Mouse (Mus musculus) brain, embryonic 14.5 days (tissue): ENCODE data around the gene Sdk1. TPM values are rescaled to one million over a fixed set of nuclear protein-coding genes. Genes with fewer than 3 reads are reported as not detected.

Source experiments
- DNase-seq: peaks from one replicate; pipeline ENCODE4 v3.0.0-alpha.2; 2011; ENCODE audit warnings: low read depth
- CTCF ChIP-seq: fragments of 200-500 bp; IDR thresholded peaks from 2 replicates; pipeline ENCODE4 v1.5.1; 2012; ENCODE audit warnings: inconsistent platforms, mild to moderate bottlenecking, moderate library complexity, borderline replicate concordance; ENCODE audit not compliant: insufficient read depth, insufficient read length; ENCODE audit errors: extremely low read depth
- POLR2A ChIP-seq: fragments of 200-500 bp; IDR thresholded peaks from 2 replicates; pipeline ENCODE4 v1.6.1; 2012; ENCODE audit warnings: mild to moderate bottlenecking, inconsistent platforms, borderline replicate concordance; ENCODE audit not compliant: poor library complexity, insufficient read depth, insufficient read length, severe bottlenecking; ENCODE audit errors: extremely low read depth
- polyA plus RNA-seq: library from polyadenylated mRNA; depleted of rRNA; stranded (reverse); fragments of >200 nt; gene quantifications from 2 replicates; pipeline ENCODE4 v1.2.3, GENCODE M21; 2012

The Sdk1 gene
- polyA plus RNA-seq, 1 experiment, result 7.3 TPM

DNA sequence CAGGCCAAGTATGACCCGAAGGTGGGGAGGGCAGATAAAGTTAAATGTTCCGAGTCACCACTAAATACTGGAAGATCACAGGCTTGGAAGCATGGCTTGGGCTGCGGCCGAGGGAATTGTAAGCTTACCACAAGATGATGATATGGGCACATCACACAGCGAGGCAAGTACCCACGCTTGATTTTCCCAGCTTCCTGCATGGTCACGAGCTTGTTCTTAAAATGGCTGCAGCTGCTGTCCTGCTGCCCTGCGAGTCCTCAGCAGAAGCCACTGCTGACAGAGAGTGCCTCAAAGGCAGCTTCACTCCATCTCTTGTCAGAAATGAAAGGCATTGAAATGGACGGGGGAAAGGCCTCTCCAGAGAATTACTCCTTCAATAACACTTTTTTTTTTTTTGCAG lies 697.7 kb downstream of the Sdk1 start:
- peak; percentile 15 for DNase-seq
- TF ChIP-seq CTCF, result no peak
- TF ChIP-seq POLR2A, result no peak

DNA sequence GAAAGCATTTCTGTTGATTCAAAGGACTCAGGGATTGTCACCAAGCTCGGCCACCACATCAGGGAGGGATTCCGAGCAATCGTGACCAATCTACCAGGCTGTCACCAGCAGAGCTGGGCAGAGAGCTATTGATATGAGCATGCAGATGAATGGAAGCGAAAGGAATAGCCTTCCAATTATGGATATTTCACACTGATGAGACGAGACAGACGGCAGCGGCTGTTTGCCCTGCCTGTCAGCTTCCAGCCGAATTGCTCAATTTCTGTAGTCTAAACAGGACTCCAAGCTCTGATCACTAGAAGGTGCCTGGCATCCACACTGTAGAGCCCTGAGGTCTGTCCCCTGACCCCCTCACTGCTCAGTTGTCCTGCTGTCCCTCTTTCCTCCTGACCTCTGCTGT lies 699.3 kb downstream of the Sdk1 start:
- TF ChIP-seq POLR2A (no peak), CTCF (no peak)
- DNase-seq, result no peak

- DNase-seq, result peak; percentile 49
- TF ChIP-seq CTCF (no peak), POLR2A (no peak)
Measured at GRCm38 (mm10) chr5:141950791-141951190, 709.5 kb downstream of the Sdk1 start.

DNA sequence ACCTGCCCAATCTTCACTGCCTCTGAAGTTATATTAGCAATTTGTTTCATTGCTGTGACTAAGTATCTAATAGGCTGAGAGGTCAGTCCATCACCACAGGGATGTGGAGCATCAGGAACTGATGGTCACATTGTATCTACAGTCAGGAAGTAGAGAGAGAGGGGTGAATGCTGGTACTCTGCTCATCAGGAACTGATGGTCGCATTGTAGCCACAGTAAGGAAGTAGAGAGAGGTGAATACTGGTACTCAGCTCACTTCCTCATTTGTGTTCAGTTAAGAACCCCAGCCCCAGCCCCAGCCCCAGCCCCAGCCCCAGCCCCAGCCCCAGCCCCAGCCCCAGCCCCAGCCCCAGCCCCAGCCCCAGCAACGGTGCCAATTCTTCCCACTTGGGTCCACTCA lies 711.0 kb downstream of the Sdk1 start:
- DNase-seq, result no peak

GRCm38 (mm10) chr5:141952708-141953490 lies 711.6 kb downstream of the Sdk1 start:
- no peak for DNase-seq

More for the DNA sequence above, 711.0 kb downstream of the Sdk1 start:
- TF ChIP-seq POLR2A (no peak), CTCF (no peak)

GRCm38 (mm10) chr5:141971071-141971470 lies 729.8 kb downstream of the Sdk1 start:
- DNase-seq, result no peak
- TF ChIP-seq POLR2A, result no peak
- no peak for TF ChIP-seq CTCF

More at GRCm38 (mm10) chr5:141952708-141953490, 711.6 kb downstream of the Sdk1 start:
- TF ChIP-seq POLR2A (no peak), CTCF (no peak)

GRCm38 (mm10) chr5:141979511-141979910 lies 738.2 kb downstream of the Sdk1 start:
- no peak for TF ChIP-seq POLR2A
- no peak for DNase-seq

DNA sequence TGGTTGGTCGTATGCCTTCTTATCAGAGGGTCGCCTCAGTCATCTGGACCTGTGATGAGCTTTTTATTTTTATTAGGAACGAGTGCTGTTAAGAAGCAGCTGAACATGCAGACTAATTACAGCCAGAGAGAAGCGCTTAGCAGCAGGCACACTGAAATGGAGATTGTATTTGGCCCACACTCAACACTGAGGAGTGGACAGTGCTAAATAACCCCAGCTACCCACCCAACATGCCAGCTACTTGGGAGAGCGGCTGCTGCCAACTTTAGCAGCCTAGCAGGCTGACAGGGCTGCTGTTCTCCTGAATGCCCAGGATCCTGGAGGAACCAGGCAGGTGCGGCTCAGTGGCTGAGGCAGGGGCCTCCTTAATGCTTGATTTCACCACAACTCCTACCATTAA lies 739.5 kb downstream of the Sdk1 start:
- TF ChIP-seq POLR2A, result no peak
- TF ChIP-seq CTCF, result no peak
- peak; percentile 46 for DNase-seq

DNA sequence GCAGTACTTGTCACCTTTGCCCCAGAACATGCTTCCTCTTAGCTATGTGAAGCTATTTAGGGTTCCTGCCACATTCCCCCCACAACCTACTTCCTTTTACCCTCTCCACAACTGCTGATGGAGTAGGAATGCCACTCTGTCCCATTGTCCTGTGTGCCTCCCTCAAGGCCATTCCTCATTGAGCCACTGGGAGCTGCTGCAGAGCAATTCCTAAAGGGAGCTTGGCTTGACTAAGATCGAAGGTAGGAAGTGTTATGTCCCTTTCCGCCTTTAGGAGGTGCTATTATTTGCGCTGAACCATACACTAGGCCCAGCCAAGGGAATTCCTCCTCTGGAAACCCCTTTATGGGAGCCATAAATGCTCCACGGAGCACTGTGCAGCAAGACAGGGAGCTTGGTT lies 743.0 kb downstream of the Sdk1 start:
- TF ChIP-seq POLR2A, result no peak
- TF ChIP-seq CTCF, result peak; percentile 38; the same call in 1 of the 2 replicates
- DNase-seq, result no peak

GRCm38 (mm10) chr5:141985003-141985402 lies 743.7 kb downstream of the Sdk1 start:
- DNase-seq, result peak; percentile 61
- TF ChIP-seq POLR2A, result no peak
- TF ChIP-seq CTCF, result peak; percentile 74; the same call in 1 of the 2 replicates

GRCm38 (mm10) chr5:141985551-141985950 lies 744.3 kb downstream of the Sdk1 start:
- no peak for DNase-seq
- TF ChIP-seq CTCF, result no peak

GRCm38 (mm10) chr5:141987287-141987799 lies 746.1 kb downstream of the Sdk1 start:
- DNase-seq, result no peak
- no peak for TF ChIP-seq CTCF
- TF ChIP-seq POLR2A, result no peak

DNA sequence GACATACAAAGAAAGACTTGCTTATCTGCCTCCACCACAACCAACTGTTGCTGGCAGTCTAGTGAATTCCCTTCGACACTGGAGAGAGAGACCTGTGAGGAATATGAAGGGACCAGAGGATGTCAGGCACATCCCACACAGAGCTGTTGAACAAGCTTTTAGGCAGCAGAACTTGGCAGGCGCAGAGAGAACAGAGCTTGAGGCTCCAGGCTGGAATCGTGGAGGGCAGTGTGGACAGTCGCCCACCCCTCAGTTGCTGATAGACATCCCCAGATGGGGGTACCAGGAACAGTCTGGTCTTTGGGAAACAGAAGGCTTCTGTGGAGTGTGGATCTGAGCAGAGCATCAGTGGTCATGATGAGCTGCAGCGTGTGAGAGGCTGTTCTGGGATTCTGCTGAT lies 747.4 kb downstream of the Sdk1 start:
- TF ChIP-seq POLR2A, result no peak
- no peak for TF ChIP-seq CTCF
- DNase-seq, result no peak

DNA sequence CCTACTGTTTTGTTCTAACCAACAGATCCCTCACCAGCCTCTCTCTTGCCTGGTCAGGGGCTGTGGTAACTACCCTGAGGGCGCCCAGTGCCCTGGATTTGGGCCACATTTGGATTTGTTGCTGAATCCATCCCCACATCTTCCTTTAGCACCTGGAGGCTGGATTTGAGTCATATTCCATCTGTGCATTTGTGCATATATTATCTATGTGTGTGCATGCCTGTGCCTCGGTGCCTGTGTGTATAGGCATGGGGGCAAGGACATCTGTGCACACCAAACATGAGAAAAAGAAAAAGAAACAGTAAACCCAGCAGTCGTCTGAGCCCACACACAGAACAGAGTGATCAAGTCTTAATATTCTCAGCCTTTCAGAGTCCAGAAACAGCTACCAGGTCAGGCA lies 752.9 kb downstream of the Sdk1 start:
- no peak for DNase-seq
- TF ChIP-seq CTCF, result no peak
- no peak for TF ChIP-seq POLR2A

DNA sequence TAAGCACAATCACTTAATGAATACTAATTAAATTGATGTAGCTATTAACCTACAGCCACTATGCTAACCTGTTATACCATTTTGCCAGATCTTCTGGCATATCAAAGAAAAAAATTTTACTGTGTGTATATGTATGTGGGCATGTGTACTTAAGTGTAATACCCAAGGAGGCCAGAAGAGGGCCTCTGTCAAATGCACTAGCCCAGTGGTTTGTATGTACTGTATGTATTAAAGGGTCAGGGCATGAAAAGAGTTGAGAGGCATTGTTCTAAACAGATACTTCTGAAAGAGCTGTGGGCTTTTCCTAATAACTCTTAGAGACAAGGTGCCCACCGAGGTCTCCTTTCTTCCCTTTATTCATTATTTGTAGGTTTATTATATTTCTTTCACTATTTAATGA lies 759.0 kb downstream of the Sdk1 start:
- DNase-seq, result no peak
- TF ChIP-seq POLR2A (no peak), CTCF (peak; percentile 10; the same call in 1 of the 2 replicates)

DNA sequence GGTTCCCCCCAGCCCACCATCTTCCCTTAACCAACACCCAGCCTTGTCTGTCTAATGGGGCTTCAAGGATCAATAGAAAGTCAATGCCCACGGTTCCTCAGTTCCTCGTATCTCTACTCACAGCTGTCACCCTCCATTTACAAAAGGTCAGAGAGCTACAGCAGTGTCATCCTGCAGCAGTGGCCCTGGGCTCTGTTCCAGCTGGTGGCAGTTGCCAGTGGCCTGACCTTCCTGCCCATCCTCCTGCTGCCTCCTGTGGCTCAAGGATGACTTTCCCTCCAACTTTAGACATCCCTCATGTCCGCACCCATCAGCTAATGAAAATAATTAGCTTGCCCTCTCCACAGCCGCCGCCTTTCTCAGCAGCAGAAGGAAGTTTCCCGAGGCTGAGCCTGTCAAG lies 759.8 kb downstream of the Sdk1 start:
- DNase-seq, result no peak
- no peak for TF ChIP-seq CTCF
- TF ChIP-seq POLR2A, result no peak
